Mouse (Mus musculus) layer of hippocampus, adult 18-20 months (tissue): ENCODE results near the gene Fyb. TPM values are rescaled to one million over a fixed set of nuclear protein-coding genes. Genes with fewer than 3 reads are reported as not detected.
A peak's percentile ranks its signal among the peaks of the same experiment; 100 is the strongest.

Experiments
- DNase-seq, 2 experiments: peaks; one replicate each; pipeline ENCODE4 v3.0.0; 2022; ENCODE audit warnings: low spot score in 2 of 2
- total RNA-seq, 2 experiments: library from RNA; stranded (reverse); gene quantifications; 2 replicates each; pipeline ENCODE4 v1.2.3; 2021

The Fyb gene
- total RNA-seq, 2 experiments from 2014 or later, result 4.2 to 6.4 TPM

GRCm38 (mm10) chr15:6593254-6593623, 70.6 kb downstream of the Fyb start:
- no peak for DNase-seq

- no peak for DNase-seq
Measured at GRCm38 (mm10) chr15:6598626-6599025, 76.0 kb downstream of the Fyb start.

- DNase-seq, result no peak
Measured at GRCm38 (mm10) chr15:6600314-6600713, 77.7 kb downstream of the Fyb start.

- DNase-seq, result no peak
Measured at GRCm38 (mm10) chr15:6601330-6601729, 78.7 kb downstream of the Fyb start.

GRCm38 (mm10) chr15:6602003-6602402, 79.3 kb downstream of the Fyb start:
- DNase-seq, result no peak

GRCm38 (mm10) chr15:6610703-6611102, 88.0 kb downstream of the Fyb start:
- DNase-seq, result no peak

GRCm38 (mm10) chr15:6612835-6613234, 90.2 kb downstream of the Fyb start:
- no peak for DNase-seq

- no peak for DNase-seq
Measured at GRCm38 (mm10) chr15:6616382-6617149, 93.9 kb downstream of the Fyb start.

- DNase-seq, result no peak
Measured at GRCm38 (mm10) chr15:6619558-6620316, 97.1 kb downstream of the Fyb start.

- DNase-seq, result peak; percentile 51 to 85
Measured at GRCm38 (mm10) chr15:6622512-6622911, 99.9 kb downstream of the Fyb start.

GRCm38 (mm10) chr15:6623529-6624228, 101.0 kb downstream of the Fyb start:
- DNase-seq, result no peak

- peak in 1 of 2 experiments; percentile 32 for DNase-seq
Measured at GRCm38 (mm10) chr15:6624365-6625182, 101.9 kb downstream of the Fyb start.

- DNase-seq, result peak; percentile 38 to 83
Measured at GRCm38 (mm10) chr15:6625607-6626033, 103.0 kb downstream of the Fyb start.

GRCm38 (mm10) chr15:6626123-6626522, 103.5 kb downstream of the Fyb start:
- DNase-seq, result no peak

- no peak for DNase-seq
Measured at GRCm38 (mm10) chr15:6628431-6629077, 105.9 kb downstream of the Fyb start.

- no peak for DNase-seq
Measured at GRCm38 (mm10) chr15:6629174-6629573, 106.5 kb downstream of the Fyb start.

- DNase-seq, result no peak
Measured at GRCm38 (mm10) chr15:6635405-6635804, 112.8 kb downstream of the Fyb start.

- no peak for DNase-seq
Measured at GRCm38 (mm10) chr15:6642223-6642622, 119.6 kb downstream of the Fyb start.

- DNase-seq, result no peak
Measured at GRCm38 (mm10) chr15:6645498-6645897, 122.8 kb downstream of the Fyb start.

GRCm38 (mm10) chr15:6647066-6647465, 124.4 kb downstream of the Fyb start:
- DNase-seq, result no peak
